Mouse (Mus musculus) E14TG2a.4 (cell line): ENCODE data around the gene Elf1.

Source experiments
- H3K27me3 ChIP-seq: 2 replicates; pipeline ENCODE4 v1.6.1; 2014; ENCODE audit warnings: low read length, control low read depth; ENCODE audit not compliant: insufficient read depth
- H3K36me3 ChIP-seq: 2 replicates; pipeline ENCODE4 v1.6.1; 2014; ENCODE audit warnings: low read length, control low read depth; ENCODE audit not compliant: insufficient read depth
- H3K4me1 ChIP-seq: replicated peaks from 2 replicates; pipeline ENCODE4 v1.6.1; 2014; ENCODE audit warnings: low read depth, low read length, control low read depth
- H3K4me3 ChIP-seq: replicated peaks from 2 replicates; pipeline ENCODE4 v1.5.1; 2014; ENCODE audit warnings: mild to moderate bottlenecking, low read length
- H3K9me3 ChIP-seq: 2 replicates; pipeline ENCODE4 v1.6.1; 2014; ENCODE audit warnings: low read length, control low read depth
- CTCF ChIP-seq: conservative IDR thresholded peaks from 2 replicates; pipeline ENCODE4 v1.5.1; 2014; ENCODE audit warnings: low read length
- NANOG ChIP-seq: IDR thresholded peaks from 2 replicates; pipeline ENCODE4 v1.6.1; 2014; ENCODE audit warnings: borderline replicate concordance, low read length, mixed read lengths
- POU5F1 ChIP-seq: IDR thresholded peaks from 2 replicates; pipeline ENCODE4 v1.6.1; 2014; ENCODE audit warnings: low read length, borderline replicate concordance

Elf1 gene

GRCm38 (mm10) chr14:79483611-79484120, 2.7 kb downstream of the Elf1 start:
- peaks cover 7% of the 10 kb centered on the region; the same call in 1 of the 2 replicates for H3K36me3 ChIP-seq
- peaks cover 19% of the 10 kb centered on the region; the same call in 1 of the 2 replicates for H3K27me3 ChIP-seq
- H3K9me3 ChIP-seq = no peaks in the 10 kb centered on the region
- TF ChIP-seq NANOG (no peak), CTCF (no peak), POU5F1 (no peak)
- peaks cover 70% of the 10 kb centered on the region for H3K4me1 ChIP-seq
- peak overlapping the region; percentile 98 for H3K4me3 ChIP-seq

GRCm38 (mm10) chr14:79486617-79486992, 5.6 kb downstream of the Elf1 start:
- peaks cover 64% of the 10 kb centered on the region for H3K4me1 ChIP-seq
- TF ChIP-seq POU5F1 = no peak
- no peak for TF ChIP-seq NANOG
- no peak for TF ChIP-seq CTCF
- H3K36me3 ChIP-seq = no peaks in the 10 kb centered on the region
- peak overlapping the region; percentile 64 for H3K4me3 ChIP-seq
- no peaks in the 10 kb centered on the region for H3K9me3 ChIP-seq
- peaks cover 19% of the 10 kb centered on the region; the same call in 1 of the 2 replicates for H3K27me3 ChIP-seq

GRCm38 (mm10) chr14:79486993-79487731, 6.2 kb downstream of the Elf1 start:
- peaks cover 19% of the 10 kb centered on the region; the same call in 1 of the 2 replicates for H3K27me3 ChIP-seq
- TF ChIP-seq CTCF = no peak
- no peak for TF ChIP-seq POU5F1
- no peak for TF ChIP-seq NANOG
- H3K4me1 ChIP-seq = peaks cover 64% of the 10 kb centered on the region
- peak overlapping the region; percentile 64 for H3K4me3 ChIP-seq
- peaks cover 5% of the 10 kb centered on the region for H3K36me3 ChIP-seq
- H3K9me3 ChIP-seq = no peaks in the 10 kb centered on the region

- H3K4me3 ChIP-seq = no peak overlapping the region; the same call in 1 of the 2 replicates
- no peaks in the 10 kb centered on the region for H3K9me3 ChIP-seq
- TF ChIP-seq CTCF = no peak
- no peak for TF ChIP-seq NANOG
- TF ChIP-seq POU5F1 = no peak
Measured at GRCm38 (mm10) chr14:79488531-79488930, 7.5 kb downstream of the Elf1 start.

GRCm38 (mm10) chr14:79489150-79489549, 8.2 kb downstream of the Elf1 start:
- no peaks in the 10 kb centered on the region for H3K9me3 ChIP-seq
- H3K36me3 ChIP-seq = peaks cover 6% of the 10 kb centered on the region
- TF ChIP-seq CTCF = no peak
- no peak for TF ChIP-seq NANOG
- TF ChIP-seq POU5F1 = no peak
- peaks cover 45% of the 10 kb centered on the region for H3K4me1 ChIP-seq
- peaks cover 10% of the 10 kb centered on the region; the same call in 1 of the 2 replicates for H3K27me3 ChIP-seq
- no peak overlapping the region for H3K4me3 ChIP-seq

More at GRCm38 (mm10) chr14:79488531-79488930, 7.5 kb downstream of the Elf1 start:
- Histone ChIP-seq H3K36me3 (peaks cover 6% of the 10 kb centered on the region), H3K27me3 (peaks cover 10% of the 10 kb centered on the region; the same call in 1 of the 2 replicates), H3K4me1 (peaks cover 51% of the 10 kb centered on the region)

- peaks cover 7% of the 10 kb centered on the region; the same call in 1 of the 2 replicates for H3K27me3 ChIP-seq
- TF ChIP-seq POU5F1 = no peak
- no peak for TF ChIP-seq NANOG
- TF ChIP-seq CTCF = no peak
- peaks cover 37% of the 10 kb centered on the region for H3K4me1 ChIP-seq
- H3K36me3 ChIP-seq = peaks cover 6% of the 10 kb centered on the region
- H3K4me3 ChIP-seq = no peak overlapping the region
- no peaks in the 10 kb centered on the region for H3K9me3 ChIP-seq
Measured at GRCm38 (mm10) chr14:79490246-79490645, 9.3 kb downstream of the Elf1 start.

GRCm38 (mm10) chr14:79494349-79494748, 13.4 kb downstream of the Elf1 start:
- H3K9me3 ChIP-seq = no peaks in the 10 kb centered on the region
- TF ChIP-seq POU5F1 (no peak), CTCF (no peak), NANOG (no peak)
- no peaks in the 10 kb centered on the region for H3K27me3 ChIP-seq
- no peak overlapping the region for H3K4me3 ChIP-seq
- peaks cover under 1% of the 10 kb centered on the region; the same call in 1 of the 2 replicates for H3K4me1 ChIP-seq
- H3K36me3 ChIP-seq = peaks cover 6% of the 10 kb centered on the region

GRCm38 (mm10) chr14:79499326-79499725, 18.3 kb downstream of the Elf1 start:
- Histone ChIP-seq H3K36me3 (no peaks in the 10 kb centered on the region), H3K4me1 (no peaks in the 10 kb centered on the region), H3K27me3 (no peaks in the 10 kb centered on the region), H3K9me3 (no peaks in the 10 kb centered on the region), H3K4me3 (no peak overlapping the region)
- TF ChIP-seq NANOG = no peak
- TF ChIP-seq CTCF = no peak
- TF ChIP-seq POU5F1 = no peak

- no peaks in the 10 kb centered on the region for H3K36me3 ChIP-seq
- H3K9me3 ChIP-seq = no peaks in the 10 kb centered on the region
- TF ChIP-seq POU5F1 = no peak
- TF ChIP-seq NANOG = no peak
- TF ChIP-seq CTCF = no peak
- H3K4me1 ChIP-seq = no peaks in the 10 kb centered on the region
- no peak overlapping the region for H3K4me3 ChIP-seq
- H3K27me3 ChIP-seq = no peaks in the 10 kb centered on the region
Measured at GRCm38 (mm10) chr14:79500756-79501155, 19.8 kb downstream of the Elf1 start.
